Mouse (Mus musculus): ENCODE results near the gene Traf3ip3. TPM values are rescaled to one million over a fixed set of nuclear protein-coding genes. Genes with fewer than 3 reads are reported as not detected.

Gene Traf3ip3
- 1 to 10 TPM in 1 of 2 experiments, under 1 TPM in 1; 0.94 to 2.7 TPM for total RNA-seq (2021)
- polyA plus RNA-seq (2012; rRNA removed) = 1.9 and 2.2 TPM in 2 replicates
- long read RNA-seq = 0 reads

DNA sequence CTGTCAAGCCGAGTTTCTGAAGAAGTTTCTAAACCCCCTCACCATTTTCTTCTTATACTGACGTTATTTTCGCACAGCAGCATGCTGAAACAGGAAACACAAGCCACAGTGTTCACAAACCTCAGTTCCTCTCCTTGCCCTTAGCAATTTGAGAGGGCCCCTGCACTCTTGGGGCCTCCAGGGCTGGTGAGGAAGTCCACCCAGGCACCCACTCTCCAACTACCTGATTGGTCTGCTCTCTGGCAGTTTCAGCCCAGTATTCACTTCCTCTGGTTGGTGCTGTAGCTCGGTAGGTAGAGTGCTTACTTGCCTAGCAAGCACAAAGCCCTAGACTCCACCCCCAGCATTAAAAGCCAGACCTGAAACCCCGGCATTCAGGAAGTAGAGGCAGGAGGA lies at the start of gene Traf3ip3:
Traf3ip3 (minus strand) TSS at position 321 of the 396 bp plus-strand sequence.
- Histone ChIP-seq H3K9ac (ENCODE audit: low read depth, low read length) (no peak within 1 kb of the TSS), H3K4me3 (no peak within 1 kb of the TSS), H3K36me3 (ENCODE audit: control insufficient read depth, insufficient read depth, low read length) (no peaks in the 10 kb centered on the region), H3K27me3 (ENCODE audit: control insufficient read depth, insufficient read depth, low read length) (no peaks in the 10 kb centered on the region), H3K79me2 (replicated peaks; ENCODE audit: control insufficient read depth, insufficient read depth, low read length) (no peaks in the 10 kb centered on the region), H3K27ac (no peak within 1 kb of the TSS), H3K4me1 (ENCODE audit: control insufficient read depth, insufficient read depth, low read length) (no peaks in the 10 kb centered on the region)
- peak in 1 of 2 experiments; percentile 69 for DNase-seq
- intact Hi-C loops (cut with DNase I) = loop anchor here (10.0 kb wide), 1 partner anchor 197 kb away; no protein-coding TSS in a partner anchor
- TF ChIP-seq POLR2A (IDR thresholded peaks at IDR 0.05; ENCODE audit: insufficient read depth, low read depth, low read length) (no peak), EP300 (IDR thresholded peaks at IDR 0.05; ENCODE audit: insufficient read depth, low read depth, low read length) (no peak), CTCF (IDR thresholded peaks at IDR 0.05) (no peak)
- 50% methylated on average over 5 of the region's 5 CpGs for WGBS

DNA sequence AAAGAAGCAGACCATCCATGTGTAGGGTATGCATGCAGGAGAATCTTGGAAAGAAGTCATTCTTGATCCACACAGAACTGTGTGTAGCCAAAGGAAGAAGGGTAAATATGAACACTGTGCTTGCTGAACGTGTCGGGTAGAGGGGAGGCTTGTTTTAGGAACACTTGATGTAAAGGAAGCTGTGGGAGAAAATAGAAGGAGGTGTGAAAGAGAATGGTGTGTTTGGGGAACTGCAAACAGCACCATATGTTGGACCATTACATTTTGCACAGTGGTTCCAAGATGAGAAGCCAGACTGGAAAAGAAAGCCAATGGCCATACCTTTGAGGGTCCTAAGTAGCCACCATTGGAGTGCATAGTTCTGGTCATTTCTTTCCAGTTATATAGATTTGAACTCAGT lies 48.5 kb upstream of the Traf3ip3 start:
- Histone ChIP-seq H3K36me3 (ENCODE audit: control insufficient read depth, insufficient read depth, low read length) (no peaks in the 10 kb centered on the region), H3K27me3 (ENCODE audit: control insufficient read depth, insufficient read depth, low read length) (no peaks in the 10 kb centered on the region; the same call in 1 of the 2 replicates), H3K79me2 (replicated peaks; ENCODE audit: control insufficient read depth, insufficient read depth, low read length) (no peaks in the 10 kb centered on the region), H3K4me1 (ENCODE audit: control insufficient read depth, insufficient read depth, low read length) (peaks cover 2% of the 10 kb centered on the region), H3K4me3 (no peak overlapping the region), H3K27ac (no peak overlapping the region), H3K9ac (ENCODE audit: low read depth, low read length) (no peak overlapping the region)
- 80% methylated on average over 2 of the region's 2 CpGs for WGBS
- TF ChIP-seq EP300 (IDR thresholded peaks at IDR 0.05; ENCODE audit: insufficient read depth, low read depth, low read length) (no peak), CTCF (IDR thresholded peaks at IDR 0.05) (no peak), POLR2A (IDR thresholded peaks at IDR 0.05; ENCODE audit: insufficient read depth, low read depth, low read length) (no peak)
- DNase-seq = no peak
- intact Hi-C loops (cut with DNase I) = no loop called here

DNA sequence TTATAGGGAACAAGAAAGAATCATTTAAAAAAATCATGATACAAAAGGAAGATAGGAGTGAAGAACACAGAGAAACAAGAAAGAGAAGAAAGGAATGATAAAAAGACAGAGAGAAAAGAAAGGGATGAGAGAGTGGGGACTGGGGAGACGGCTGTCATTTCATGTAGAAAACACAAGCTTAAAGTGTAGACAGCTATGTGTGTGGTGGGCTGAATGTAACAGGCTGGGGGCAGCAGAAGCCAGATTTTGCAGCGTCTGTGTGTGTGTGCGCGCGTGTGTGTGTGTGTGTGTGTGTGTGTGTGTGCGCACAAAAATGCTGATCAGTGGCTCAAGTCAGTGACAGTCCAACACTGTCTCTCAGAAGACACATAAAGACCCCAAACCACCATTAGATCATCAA lies 42.7 kb upstream of the Traf3ip3 start:
- H3K36me3 ChIP-seq (ENCODE audit: control insufficient read depth, insufficient read depth, low read length) = peaks cover 4% of the 10 kb centered on the region
- H3K4me3 ChIP-seq = no peak overlapping the region
- WGBS = 83% methylated on average over 6 of the region's 6 CpGs
- no peaks in the 10 kb centered on the region for H3K79me2 ChIP-seq (replicated peaks; ENCODE audit: control insufficient read depth, insufficient read depth, low read length)
- H3K27ac ChIP-seq = no peak overlapping the region; the same call in 1 of the 2 replicates
- H3K27me3 ChIP-seq (ENCODE audit: control insufficient read depth, insufficient read depth, low read length) = no peaks in the 10 kb centered on the region
- intact Hi-C loops (cut with DNase I) = no loop called here
- H3K4me1 ChIP-seq (ENCODE audit: control insufficient read depth, insufficient read depth, low read length) = peaks cover 7% of the 10 kb centered on the region
- no peak overlapping the region for H3K9ac ChIP-seq (ENCODE audit: low read depth, low read length)
- no peak for DNase-seq
- no peak for TF ChIP-seq CTCF (IDR thresholded peaks at IDR 0.05)
- TF ChIP-seq EP300 (IDR thresholded peaks at IDR 0.05; ENCODE audit: insufficient read depth, low read depth, low read length) = no peak
- no peak for TF ChIP-seq POLR2A (IDR thresholded peaks at IDR 0.05; ENCODE audit: insufficient read depth, low read depth, low read length)

DNA sequence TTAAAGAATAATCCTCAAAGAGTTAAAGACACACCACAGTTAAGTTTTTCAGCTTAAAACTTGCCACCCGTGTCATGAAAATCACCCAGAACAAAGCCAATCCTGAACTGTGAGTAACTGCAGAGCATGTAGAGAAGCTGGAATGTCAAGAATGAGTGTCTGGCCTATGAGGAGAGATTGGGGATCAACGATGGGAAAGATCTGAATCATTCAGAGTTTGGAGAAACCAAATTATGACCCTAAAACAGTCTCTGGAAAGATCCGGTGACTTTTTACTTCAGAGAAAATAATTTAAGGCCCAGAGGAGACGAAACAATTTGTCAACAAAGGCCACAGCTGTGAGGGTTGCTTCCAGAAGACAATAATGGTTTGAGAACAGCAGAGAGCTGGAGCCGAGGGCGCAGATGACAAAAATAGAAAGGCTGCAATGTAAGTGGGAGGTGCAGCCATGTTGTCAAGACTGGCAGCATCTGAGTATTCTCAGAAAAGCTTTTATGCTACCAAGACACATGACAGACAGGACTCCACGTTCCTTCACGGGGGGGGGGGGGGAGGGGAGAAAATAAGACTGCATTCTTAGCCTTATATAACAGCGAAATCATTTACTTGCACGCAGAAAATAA lies 42.2 kb upstream of the Traf3ip3 start:
- no peak overlapping the region for H3K4me3 ChIP-seq
- H3K9ac ChIP-seq (ENCODE audit: low read depth, low read length) = no peak overlapping the region
- peaks cover 7% of the 10 kb centered on the region for H3K4me1 ChIP-seq (ENCODE audit: control insufficient read depth, insufficient read depth, low read length)
- no peaks in the 10 kb centered on the region for H3K79me2 ChIP-seq (replicated peaks; ENCODE audit: control insufficient read depth, insufficient read depth, low read length)
- 35% methylated on average over 10 of the region's 10 CpGs for WGBS
- H3K27me3 ChIP-seq (ENCODE audit: control insufficient read depth, insufficient read depth, low read length) = no peaks in the 10 kb centered on the region
- DNase-seq = no peak
- intact Hi-C loops (cut with DNase I) = no loop called here
- H3K36me3 ChIP-seq (ENCODE audit: control insufficient read depth, insufficient read depth, low read length) = peaks cover 4% of the 10 kb centered on the region
- H3K27ac ChIP-seq = peak overlapping the region; percentile 74
- TF ChIP-seq EP300 (IDR thresholded peaks at IDR 0.05; ENCODE audit: insufficient read depth, low read depth, low read length) (0 out of 2 replicates have a peak, but pooled peaks have one; percentile 28), CTCF (IDR thresholded peaks at IDR 0.05) (no peak)

DNA sequence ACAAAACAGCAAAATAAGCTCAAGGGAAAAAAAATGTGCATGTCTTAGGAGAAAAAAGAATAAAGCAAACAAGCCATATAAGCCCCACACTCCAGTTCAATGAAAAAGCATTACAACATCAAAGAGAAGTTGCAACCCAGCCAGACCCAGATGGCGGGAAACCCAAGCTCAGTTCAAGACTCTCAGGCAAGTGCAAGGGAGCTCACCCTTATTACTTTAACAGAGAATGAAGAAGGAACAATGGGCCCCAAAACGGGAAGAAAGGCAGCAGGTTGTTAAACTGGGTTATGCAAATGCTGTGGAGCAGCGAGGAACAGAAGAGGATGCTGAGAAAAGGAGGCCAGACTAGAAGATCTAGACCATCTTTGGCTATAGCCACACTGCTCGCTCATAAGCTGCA lies 41.4 kb upstream of the Traf3ip3 start:
- H3K9ac ChIP-seq (ENCODE audit: low read depth, low read length) = no peak overlapping the region
- TF ChIP-seq EP300 (IDR thresholded peaks at IDR 0.05; ENCODE audit: insufficient read depth, low read depth, low read length) = no peak
- TF ChIP-seq CTCF (IDR thresholded peaks at IDR 0.05) = no peak
- no peak for TF ChIP-seq POLR2A (IDR thresholded peaks at IDR 0.05; ENCODE audit: insufficient read depth, low read depth, low read length)
- H3K79me2 ChIP-seq (replicated peaks; ENCODE audit: control insufficient read depth, insufficient read depth, low read length) = no peaks in the 10 kb centered on the region
- peaks cover 4% of the 10 kb centered on the region for H3K36me3 ChIP-seq (ENCODE audit: control insufficient read depth, insufficient read depth, low read length)
- peak overlapping the region; percentile 74 for H3K27ac ChIP-seq
- 77% methylated on average over 4 of the region's 4 CpGs for WGBS
- intact Hi-C loops (cut with DNase I) = no loop called here
- peak; percentile 28 to 31 for DNase-seq
- no peaks in the 10 kb centered on the region for H3K27me3 ChIP-seq (ENCODE audit: control insufficient read depth, insufficient read depth, low read length)
- peaks cover 7% of the 10 kb centered on the region for H3K4me1 ChIP-seq (ENCODE audit: control insufficient read depth, insufficient read depth, low read length)
- no peak overlapping the region for H3K4me3 ChIP-seq

DNA sequence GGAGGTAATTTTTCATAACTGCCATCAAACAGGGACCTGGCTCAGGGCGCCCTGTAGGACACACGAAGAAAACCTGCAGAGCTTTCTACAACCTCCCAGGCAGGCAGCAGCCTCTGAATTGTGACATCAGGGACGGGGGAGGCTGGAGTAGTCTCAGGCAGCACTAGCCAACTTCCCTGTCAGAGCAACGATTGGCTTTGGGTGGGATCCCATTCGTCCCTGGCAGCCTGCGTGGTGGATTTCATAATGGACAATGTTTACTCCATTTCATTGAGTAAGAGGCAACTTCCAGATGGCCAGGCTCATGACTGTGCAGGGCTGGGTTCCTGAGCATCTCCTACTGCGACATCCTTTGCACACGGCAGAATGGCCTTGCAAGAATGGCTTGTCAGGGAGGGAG lies 40.7 kb upstream of the Traf3ip3 start:
- Histone ChIP-seq H3K79me2 (replicated peaks; ENCODE audit: control insufficient read depth, insufficient read depth, low read length) (no peaks in the 10 kb centered on the region), H3K27me3 (ENCODE audit: control insufficient read depth, insufficient read depth, low read length) (no peaks in the 10 kb centered on the region), H3K4me1 (ENCODE audit: control insufficient read depth, insufficient read depth, low read length) (peaks cover 7% of the 10 kb centered on the region), H3K9ac (ENCODE audit: low read depth, low read length) (no peak overlapping the region), H3K27ac (no peak overlapping the region; the same call in 1 of the 2 replicates), H3K4me3 (no peak overlapping the region), H3K36me3 (ENCODE audit: control insufficient read depth, insufficient read depth, low read length) (peaks cover 4% of the 10 kb centered on the region)
- TF ChIP-seq CTCF (IDR thresholded peaks at IDR 0.05) = no peak
- TF ChIP-seq POLR2A (IDR thresholded peaks at IDR 0.05; ENCODE audit: insufficient read depth, low read depth, low read length) = peak; percentile 60; the same call in 1 of the 2 replicates
- TF ChIP-seq EP300 (IDR thresholded peaks at IDR 0.05; ENCODE audit: insufficient read depth, low read depth, low read length) = peak; percentile 89
- intact Hi-C loops (cut with DNase I) = no loop called here
- peak; percentile 84 to 90 for DNase-seq
- WGBS = 46% methylated on average over 8 of the region's 8 CpGs
